Mouse (Mus musculus) midbrain, embryonic 14.5 days (tissue): ENCODE measurements at regions not wholly inside any gene's neighbourhood (a gene's known extent, or its start where the extent isn't known, plus 50 kb on each side); places are given as distances from the start of the nearest gene placed in this dataset.

Source experiments
- ATAC-seq: fragments of 200-750 bp; cut with Nextera tagmentation; 2 replicates; pipeline ENCODE4 v1.8.0; 2017; ENCODE audit warnings: moderate number of reproducible peaks, moderate library complexity; ENCODE audit not compliant: low FRiP score, low TSS enrichment
- DNase-seq: peaks from one replicate; pipeline ENCODE4 v3.0.0-alpha.2; 2015
- H3K27ac ChIP-seq: fragments of 300-500 bp; sonication (generic); replicated peaks from 2 replicates; pipeline ENCODE4 v1.5.1; 2014; ENCODE audit warnings: mild to moderate bottlenecking, low read depth, low read length, moderate library complexity
- H3K27me3 ChIP-seq: fragments of 300-500 bp; sonication (generic); 2 replicates; pipeline ENCODE4 v1.6.1; 2014; ENCODE audit warnings: low read length, control low read depth, mixed read lengths; ENCODE audit not compliant: control insufficient read depth, insufficient read depth
- H3K36me3 ChIP-seq: fragments of 300-500 bp; sonication (generic); 2 replicates; pipeline ENCODE4 v1.6.1; 2014; ENCODE audit warnings: low read length, control low read depth; ENCODE audit not compliant: control insufficient read depth, insufficient read depth
- H3K4me1 ChIP-seq: fragments of 300-500 bp; sonication (generic); 2 replicates; pipeline ENCODE4 v1.6.1; 2014; ENCODE audit warnings: mild to moderate bottlenecking, antibody characterized with exemption, low read length, control low read depth; ENCODE audit not compliant: control insufficient read depth, insufficient read depth
- H3K4me2 ChIP-seq: fragments of 300-500 bp; sonication (generic); 2 replicates; pipeline ENCODE4 v1.6.1; 2014; ENCODE audit warnings: mild to moderate bottlenecking, low read length, moderate library complexity
- H3K4me3 ChIP-seq: fragments of 300-500 bp; sonication (generic); replicated peaks from 2 replicates; pipeline ENCODE4 v1.5.1; 2014; ENCODE audit warnings: low read depth, low read length
- H3K9ac ChIP-seq: fragments of 300-500 bp; sonication (generic); replicated peaks from 2 replicates; pipeline ENCODE4 v1.6.1; 2014; ENCODE audit warnings: mild to moderate bottlenecking, low read length, moderate library complexity
- H3K9me3 ChIP-seq: fragments of 300-500 bp; sonication (generic); 2 replicates; pipeline ENCODE4 v1.6.1; 2016; ENCODE audit warnings: low read length, control low read depth, mixed read lengths; ENCODE audit not compliant: control insufficient read depth
- WGBS: fragments of 180-500 bp; shearing (Covaris S2); extraction: QIAGEN DNeasy Blood & Tissue Kit; methylation state at CpG from one replicate; pipeline ENCODE4 v1.1.7; 2014; 5-methylcytosine and 5-hydroxymethylcytosine counted together

DNA sequence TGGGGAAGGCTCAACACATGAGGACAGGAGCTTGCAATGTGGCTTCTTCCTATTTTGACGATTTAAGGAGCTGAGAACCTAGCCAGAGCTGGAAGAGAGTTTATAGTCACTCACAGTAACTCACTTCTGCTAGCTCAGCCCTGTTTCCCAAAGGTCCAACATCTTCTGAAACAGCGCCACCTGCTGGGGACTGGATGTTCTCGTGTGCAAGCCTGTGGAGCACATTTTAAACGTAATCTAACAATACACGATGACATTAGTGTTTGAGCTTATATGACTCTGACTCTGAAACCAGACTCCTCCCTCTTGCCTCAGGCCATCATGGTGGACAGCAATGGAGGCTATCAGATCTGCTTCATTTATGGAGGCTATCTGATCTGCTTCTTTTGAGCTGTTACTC is 207.7 kb downstream of the Cxcl12 start:
- WGBS = 92% methylated on average over 5 of the region's 5 CpGs
- Histone ChIP-seq H3K27ac (no peak overlapping the region), H3K9me3 (no peaks in the 10 kb centered on the region), H3K9ac (no peak overlapping the region), H3K4me2 (no peak overlapping the region), H3K27me3 (no peaks in the 10 kb centered on the region), H3K4me1 (no peaks in the 10 kb centered on the region), H3K36me3 (no peaks in the 10 kb centered on the region), H3K4me3 (no peak overlapping the region)
- no peak for ATAC-seq
- no peak for DNase-seq

DNA sequence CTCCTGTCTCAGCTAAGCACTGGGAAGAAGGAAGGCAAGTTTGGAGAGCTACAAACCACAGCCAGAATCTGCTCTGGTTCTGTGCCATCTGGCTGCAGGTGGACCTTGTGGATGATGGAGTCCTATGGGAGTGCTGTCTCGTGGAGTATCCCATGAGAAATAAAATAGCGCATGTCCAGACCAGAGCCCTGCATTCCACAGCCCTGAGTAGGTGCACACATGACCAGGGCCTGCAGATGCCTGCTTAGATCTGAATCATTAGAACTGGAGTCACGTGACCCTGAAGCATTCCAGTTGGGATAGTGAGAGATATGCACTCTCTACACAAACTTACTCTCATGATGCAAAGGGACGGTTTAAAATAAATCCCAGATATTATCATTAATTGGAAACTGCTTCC is 211.6 kb downstream of the Cxcl12 start:
- Histone ChIP-seq H3K36me3 (no peaks in the 10 kb centered on the region), H3K9ac (no peak overlapping the region), H3K27me3 (no peaks in the 10 kb centered on the region), H3K9me3 (no peaks in the 10 kb centered on the region), H3K27ac (no peak overlapping the region), H3K4me2 (no peak overlapping the region), H3K4me3 (no peak overlapping the region), H3K4me1 (no peaks in the 10 kb centered on the region)
- WGBS = 92% methylated on average over 4 of the region's 4 CpGs
- ATAC-seq = no peak
- no peak for DNase-seq

DNA sequence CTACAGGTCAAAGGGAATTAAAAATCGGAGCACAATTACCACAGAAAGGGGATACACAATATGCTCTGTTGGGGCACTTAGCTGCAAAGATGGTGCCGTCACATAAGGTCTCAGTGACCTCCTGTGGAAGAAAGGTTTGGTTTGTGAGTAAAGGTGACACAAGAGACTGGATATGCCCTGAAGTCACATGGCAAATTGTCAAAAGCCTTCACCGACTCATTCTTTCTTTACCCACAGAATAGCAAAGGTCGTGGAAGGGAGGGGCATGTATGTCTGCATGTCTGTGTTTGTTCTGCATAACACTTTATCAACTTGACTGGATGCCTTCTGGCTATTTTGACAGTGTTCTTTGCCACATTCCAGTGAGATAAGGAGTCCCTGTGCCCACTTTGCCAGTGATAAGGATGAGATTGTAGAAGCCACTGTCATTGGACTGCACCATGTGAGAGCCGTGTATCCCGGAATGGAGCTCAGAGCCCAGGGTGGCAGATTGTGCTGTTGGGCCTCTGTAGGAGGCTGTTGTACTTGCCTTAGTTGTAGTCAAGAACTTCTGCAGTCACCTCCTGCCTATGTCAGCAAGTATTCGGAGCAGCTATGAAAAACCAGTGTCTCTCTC is 222.0 kb downstream of the Cxcl12 start:
- H3K4me3 ChIP-seq = no peak overlapping the region
- no peak overlapping the region for H3K4me2 ChIP-seq
- DNase-seq (no peak), ATAC-seq (no peak)
- H3K27me3 ChIP-seq = no peaks in the 10 kb centered on the region
- no peak overlapping the region for H3K27ac ChIP-seq
- no peaks in the 10 kb centered on the region for H3K4me1 ChIP-seq
- H3K9ac ChIP-seq = no peak overlapping the region
- WGBS = 90% methylated on average over 7 of the region's 7 CpGs
- H3K36me3 ChIP-seq = no peaks in the 10 kb centered on the region
- no peaks in the 10 kb centered on the region for H3K9me3 ChIP-seq

DNA sequence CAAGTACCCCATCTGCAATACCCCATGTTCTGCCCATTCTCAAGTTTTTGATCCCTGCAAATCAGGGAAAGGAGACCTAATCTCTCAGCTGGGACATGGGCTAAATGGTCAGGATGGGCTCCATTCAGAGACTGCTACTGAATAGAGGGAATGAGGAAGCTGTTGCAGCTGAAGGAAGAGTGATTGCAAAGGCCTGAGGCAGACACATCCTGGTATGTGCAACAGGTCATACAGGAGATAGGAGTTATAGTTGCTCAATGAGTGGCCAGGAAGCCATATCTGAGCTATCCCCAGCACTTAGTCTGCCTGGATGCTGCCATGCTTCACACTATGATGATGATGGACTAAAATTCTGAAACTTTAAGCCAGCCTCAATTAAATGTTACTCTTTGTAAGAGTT is 225.1 kb downstream of the Cxcl12 start:
- no peaks in the 10 kb centered on the region for H3K9me3 ChIP-seq
- no peaks in the 10 kb centered on the region for H3K4me1 ChIP-seq
- H3K4me3 ChIP-seq = no peak overlapping the region
- H3K27me3 ChIP-seq = no peaks in the 10 kb centered on the region
- no peak overlapping the region for H3K9ac ChIP-seq
- H3K36me3 ChIP-seq = no peaks in the 10 kb centered on the region
- ATAC-seq (no peak), DNase-seq (no peak)
- no peak overlapping the region for H3K4me2 ChIP-seq
- H3K27ac ChIP-seq = no peak overlapping the region

DNA sequence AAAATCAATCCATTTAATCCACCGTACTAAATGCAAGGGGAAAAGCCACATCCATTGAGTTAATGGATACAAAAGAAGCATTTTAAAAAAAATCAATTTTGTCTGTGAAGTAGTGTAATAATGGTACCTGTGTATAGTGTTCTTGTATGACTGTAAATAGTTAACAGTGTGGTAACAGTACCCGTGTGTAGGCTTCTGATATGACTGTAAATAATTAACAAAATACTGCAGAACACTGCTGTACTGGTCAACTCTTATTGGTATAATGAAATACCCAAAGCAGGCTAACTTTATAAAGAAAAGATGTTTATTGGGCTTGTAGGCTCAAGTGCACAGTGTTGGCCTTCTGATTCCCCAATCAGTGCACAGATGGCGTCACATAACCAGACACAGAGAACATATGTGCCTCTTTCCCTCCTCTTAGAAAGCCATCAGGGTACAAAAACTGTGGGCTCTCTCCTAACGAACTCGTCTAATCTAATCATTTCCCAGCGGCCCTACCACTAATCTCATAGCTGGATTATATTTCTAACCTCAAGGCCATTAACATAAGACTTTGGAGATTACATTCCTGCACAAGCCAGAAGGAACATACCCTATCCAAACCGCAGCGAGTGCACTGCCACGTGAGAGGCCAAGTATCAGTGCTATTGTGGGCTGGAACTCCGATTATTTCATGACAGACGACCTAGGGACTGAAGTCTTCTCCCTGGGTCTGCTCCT is 237.4 kb downstream of the Cxcl12 start:
- H3K36me3 ChIP-seq = no peaks in the 10 kb centered on the region
- DNase-seq = no peak
- no peak overlapping the region for H3K4me3 ChIP-seq
- ATAC-seq = no peak
- no peak overlapping the region for H3K27ac ChIP-seq
- no peaks in the 10 kb centered on the region for H3K27me3 ChIP-seq
- H3K4me2 ChIP-seq = no peak overlapping the region
- no peaks in the 10 kb centered on the region for H3K4me1 ChIP-seq
- WGBS = 84% methylated on average over 11 of the region's 11 CpGs
- no peak overlapping the region for H3K9ac ChIP-seq
- H3K9me3 ChIP-seq = no peaks in the 10 kb centered on the region

DNA sequence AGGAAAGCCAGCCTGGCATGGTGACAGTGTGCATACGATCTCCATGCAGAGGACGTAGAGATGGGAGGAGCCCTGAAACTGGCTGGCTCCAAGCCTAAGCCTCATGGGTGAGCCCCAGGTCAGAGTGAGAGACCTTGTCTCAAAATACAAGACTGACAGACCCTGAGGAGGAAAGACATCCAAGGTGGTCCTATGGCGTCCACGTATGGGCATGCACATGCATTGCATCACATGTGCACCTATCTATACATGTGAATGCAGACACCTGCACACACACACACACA is 237.9 kb downstream of the Cxcl12 start:
- Histone ChIP-seq H3K4me2 (no peak overlapping the region), H3K4me3 (no peak overlapping the region), H3K27me3 (no peaks in the 10 kb centered on the region), H3K36me3 (no peaks in the 10 kb centered on the region), H3K9ac (no peak overlapping the region), H3K9me3 (no peaks in the 10 kb centered on the region), H3K4me1 (no peaks in the 10 kb centered on the region), H3K27ac (no peak overlapping the region)
- WGBS = 97% methylated on average over 4 of the region's 4 CpGs
- ATAC-seq (no peak), DNase-seq (no peak)

DNA sequence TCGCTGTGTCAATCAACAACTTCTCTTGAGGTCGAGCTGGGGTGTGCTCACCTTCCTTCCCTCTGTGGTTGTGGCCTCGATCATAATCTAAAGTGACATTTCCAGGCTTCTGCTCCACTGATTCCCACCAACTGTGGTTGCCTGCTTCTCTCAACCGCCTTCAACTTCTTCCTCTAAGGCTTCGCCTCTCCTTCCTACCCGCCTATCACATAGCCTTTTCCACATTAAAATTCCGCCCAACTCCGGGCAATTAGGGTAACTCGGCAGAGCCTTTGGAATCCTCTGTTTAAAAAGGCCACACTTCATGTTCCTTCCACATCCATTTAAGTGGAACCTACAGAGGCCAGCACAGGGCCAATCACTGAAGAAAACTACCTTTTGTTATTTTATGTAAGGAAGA is 238.4 kb downstream of the Cxcl12 start:
- ATAC-seq = no peak
- no peaks in the 10 kb centered on the region for H3K9me3 ChIP-seq
- 65% methylated on average over 9 of the region's 9 CpGs for WGBS
- H3K27me3 ChIP-seq = no peaks in the 10 kb centered on the region
- no peak overlapping the region for H3K27ac ChIP-seq
- H3K4me2 ChIP-seq = no peak overlapping the region
- H3K36me3 ChIP-seq = no peaks in the 10 kb centered on the region
- H3K9ac ChIP-seq = no peak overlapping the region
- no peaks in the 10 kb centered on the region for H3K4me1 ChIP-seq
- no peak for DNase-seq
- H3K4me3 ChIP-seq = no peak overlapping the region

DNA sequence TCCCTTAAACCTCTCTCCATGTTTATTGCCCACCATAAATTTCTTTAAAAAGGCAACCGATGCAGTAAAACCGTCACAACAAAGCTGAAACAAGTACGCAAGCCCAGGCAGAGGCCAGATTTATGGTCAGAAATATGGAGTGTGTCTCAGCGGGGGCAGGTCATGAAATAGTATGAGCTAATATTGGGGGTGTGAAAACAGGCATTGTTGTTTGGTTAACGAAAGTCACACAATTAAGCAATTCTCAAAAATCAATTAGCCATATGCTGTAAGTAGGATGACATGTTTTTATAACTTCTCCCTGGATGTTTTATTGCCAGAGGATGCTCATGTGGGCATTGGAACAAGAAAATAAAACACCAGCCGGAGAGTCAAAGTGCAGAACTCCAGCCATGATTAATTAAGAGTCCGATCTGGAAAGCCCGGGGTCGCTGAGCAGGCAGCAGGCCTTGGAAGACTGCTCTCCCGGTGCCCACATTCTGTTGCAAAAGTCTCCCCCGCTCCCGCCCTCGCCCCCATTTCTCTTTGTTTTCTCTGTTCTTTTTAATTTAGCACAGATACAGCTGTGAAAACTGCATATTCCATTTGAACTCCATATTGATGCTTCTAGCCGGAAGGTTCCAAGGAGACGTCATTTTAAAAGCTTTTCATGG is 239.0 kb downstream of the Cxcl12 start:
- ATAC-seq = no peak
- Histone ChIP-seq H3K9ac (no peak overlapping the region), H3K27me3 (no peaks in the 10 kb centered on the region), H3K27ac (no peak overlapping the region), H3K9me3 (no peaks in the 10 kb centered on the region), H3K4me2 (no peak overlapping the region), H3K4me1 (no peaks in the 10 kb centered on the region), H3K36me3 (no peaks in the 10 kb centered on the region), H3K4me3 (no peak overlapping the region)
- WGBS = 70% methylated on average over 15 of the region's 15 CpGs
- no peak for DNase-seq

DNA sequence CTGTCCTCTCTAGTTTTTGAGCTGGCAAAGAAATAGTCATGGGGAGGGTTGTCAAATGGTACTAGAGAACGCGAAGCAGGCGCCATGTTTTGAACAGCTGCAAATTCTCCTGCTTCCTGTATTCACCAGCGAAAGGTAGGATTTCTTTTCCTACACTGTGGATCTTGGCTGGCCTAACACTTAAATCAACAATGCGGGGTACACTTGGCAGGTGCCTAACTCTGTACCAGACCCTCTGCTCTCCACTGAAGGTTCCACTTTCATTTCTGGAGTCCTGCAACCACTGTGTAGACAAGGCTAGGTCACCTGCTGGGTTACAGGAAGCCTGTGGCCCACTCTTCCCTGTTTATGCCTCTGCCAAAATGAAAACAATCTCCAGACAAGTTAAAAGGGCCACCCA is 239.6 kb downstream of the Cxcl12 start:
- H3K9me3 ChIP-seq = no peaks in the 10 kb centered on the region
- no peaks in the 10 kb centered on the region for H3K4me1 ChIP-seq
- H3K9ac ChIP-seq = no peak overlapping the region
- DNase-seq = no peak
- 89% methylated on average over 5 of the region's 5 CpGs for WGBS
- H3K27me3 ChIP-seq = no peaks in the 10 kb centered on the region
- no peak overlapping the region for H3K27ac ChIP-seq
- no peak overlapping the region for H3K4me3 ChIP-seq
- no peak overlapping the region for H3K4me2 ChIP-seq
- no peak for ATAC-seq
- H3K36me3 ChIP-seq = no peaks in the 10 kb centered on the region
